Mouse (Mus musculus) heart, adult 2 months (tissue): Measurements from ENCODE around the gene Olfr1489. TPM values are rescaled to one million over a fixed set of nuclear protein-coding genes. Genes with fewer than 3 reads are reported as not detected.
"Not testable (repeated sequence)": the region's sequence is repeated elsewhere in the genome, so short reads cannot be mapped to it uniquely, and the experiment has no call there.

ENCODE experiments used
- DNase-seq, 2 experiments: peaks; one replicate each; pipeline ENCODE4 v3.0.0; 2021
- H3K27ac ChIP-seq: fragments of 200-600 bp; 2 replicates; pipeline ENCODE4 v1.8.1; 2022
- H3K27me3 ChIP-seq: fragments of 200-500 bp; 2 replicates; pipeline ENCODE4 v1.6.1; 2012; ENCODE audit warnings: mild to moderate bottlenecking, low read length, inconsistent platforms, mixed read lengths; ENCODE audit not compliant: control insufficient read depth, insufficient read depth
- H3K36me3 ChIP-seq: fragments of 200-500 bp; 2 replicates; pipeline ENCODE4 v1.6.1; 2012; ENCODE audit warnings: low read length, inconsistent platforms; ENCODE audit not compliant: control insufficient read depth, insufficient read depth
- H3K4me1 ChIP-seq: fragments of 200-500 bp; 2 replicates; pipeline ENCODE4 v1.6.1; 2011; ENCODE audit warnings: low read length; ENCODE audit not compliant: control insufficient read depth, insufficient read depth
- H3K4me3 ChIP-seq: fragments of 200-600 bp; 2 replicates; pipeline ENCODE4 v1.8.1; 2022
- H3K79me2 ChIP-seq: fragments of 200-500 bp; replicated peaks from 2 replicates; pipeline ENCODE4 v1.6.1; 2012; ENCODE audit warnings: mild to moderate bottlenecking, inconsistent platforms, low read length, moderate library complexity, mixed read lengths; ENCODE audit not compliant: control insufficient read depth, insufficient read depth
- H3K9ac ChIP-seq: fragments of 200-500 bp; 2 replicates; pipeline ENCODE4 v1.6.1; 2012; ENCODE audit warnings: low read depth, mild to moderate bottlenecking, control low read depth, inconsistent platforms, low read length, mixed read lengths
- CTCF ChIP-seq: fragments of 200-600 bp; IDR thresholded peaks from 2 replicates; pipeline ENCODE4 v1.8.1; 2022; ENCODE audit warnings: antibody characterized with exemption, mild to moderate bottlenecking, moderate library complexity
- EP300 ChIP-seq: fragments of 200-500 bp; IDR thresholded peaks from 2 replicates; pipeline ENCODE4 v1.6.1; 2011; ENCODE audit warnings: low read depth, low read length, control low read depth; ENCODE audit not compliant: insufficient read depth
- POLR2A ChIP-seq: fragments of 200-500 bp; IDR thresholded peaks from 2 replicates; pipeline ENCODE4 v1.6.1; 2011; ENCODE audit warnings: mild to moderate bottlenecking, low read depth, low read length, control low read depth; ENCODE audit not compliant: insufficient read depth
- WGBS: fragments of 180-500 bp; shearing (Covaris S2); methylation state at CpG from one replicate; pipeline ENCODE4 v1.1.7; 2018; 5-methylcytosine and 5-hydroxymethylcytosine counted together
- intact Hi-C: fragments of 180-260 bp; cut with DNase I; formaldehyde crosslinking; loops from one replicate; pipeline ENCODE4 v1.15.1; 2025
- long read RNA-seq: library from polyadenylated mRNA; stranded (forward); transcript quantifications from one replicate; pipeline ENCODE4 v2.0.0, GENCODE M21; 2021
- microRNA-seq, 2 experiments: library from miRNA; unstranded; fragments of <30 nt; microRNA quantifications; one replicate each; pipeline ENCODE4 v1.2.0; 2021
- polyA plus RNA-seq: library from polyadenylated mRNA; depleted of rRNA; stranded (reverse); fragments of >200 nt; gene quantifications from 2 replicates; pipeline ENCODE4 v1.2.3, GENCODE M21; 2012; rRNA removed
- total RNA-seq, 2 experiments: library from RNA; stranded (reverse); gene quantifications; 2 replicates each; pipeline ENCODE4 v1.2.3; 2021

The Olfr1489 gene
- total RNA-seq (not detected), polyA plus RNA-seq (not detected in 2 replicates)
- long read RNA-seq = 0 reads

DNA sequence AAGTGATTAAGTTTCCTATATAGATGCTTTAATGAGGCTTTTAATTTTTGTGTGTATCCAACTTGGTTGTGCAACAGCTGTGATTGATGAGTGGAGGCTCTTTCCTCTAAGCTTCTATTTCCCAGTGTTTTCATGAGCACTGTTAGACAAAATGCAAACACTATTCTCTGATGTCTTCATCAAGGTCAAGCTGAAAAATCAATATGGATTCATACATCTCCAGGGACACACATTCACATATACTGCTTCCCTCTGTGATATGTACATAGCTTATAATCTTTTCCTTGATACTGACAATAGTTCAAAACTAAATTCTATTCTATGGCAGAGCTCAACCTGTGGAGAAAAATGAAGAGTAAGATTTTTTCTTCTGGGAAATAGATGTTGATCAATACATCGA lies at the start of gene Olfr1489:
Olfr1489 (plus strand) TSS at position 301 of the 400 bp plus-strand sequence.
- no peak for DNase-seq
- Histone ChIP-seq H3K27me3 (no peaks in the 10 kb centered on the region), H3K4me1 (no peaks in the 10 kb centered on the region), H3K79me2 (no peaks in the 10 kb centered on the region), H3K27ac (no peak within 1 kb of the TSS), H3K4me3 (no peak within 1 kb of the TSS), H3K36me3 (no peaks in the 10 kb centered on the region), H3K9ac (no peak within 1 kb of the TSS)
- 67% methylated on average over 1 of the region's 1 CpGs for WGBS
- intact Hi-C loops = no loop called here
- TF ChIP-seq EP300 (no peak), POLR2A (no peak), CTCF (no peak)

DNA sequence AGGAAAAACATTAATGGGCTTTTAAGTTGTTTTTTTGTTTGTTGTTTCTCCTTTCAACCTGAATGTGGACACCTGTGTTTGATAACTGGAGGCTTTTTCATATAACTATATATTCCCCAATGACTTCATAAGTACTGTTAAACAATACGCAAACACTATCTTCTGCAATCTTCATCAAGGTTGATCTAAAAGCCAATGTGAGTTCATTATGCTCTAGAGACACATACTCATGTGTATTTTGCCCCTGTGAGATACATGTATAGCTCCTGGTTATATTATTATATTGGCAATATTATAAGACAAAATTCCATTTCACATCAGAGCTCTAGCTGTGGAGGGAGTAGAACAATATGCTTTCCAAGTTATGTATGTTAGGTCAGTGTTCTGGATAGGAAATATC lies 48.2 kb upstream of the Olfr1489 start, which contains the start of gene Olfr1484:
Olfr1484 (plus strand) TSS at position 301 of the 400 bp plus-strand sequence.
- Histone ChIP-seq H3K27ac (no peak within 1 kb of the TSS), H3K27me3 (no peaks in the 10 kb centered on the region; the same call in 1 of the 2 replicates), H3K9ac (no peak within 1 kb of the TSS), H3K4me1 (no peaks in the 10 kb centered on the region), H3K4me3 (no peak within 1 kb of the TSS), H3K79me2 (no peaks in the 10 kb centered on the region), H3K36me3 (no peaks in the 10 kb centered on the region)
- no peak for DNase-seq
- WGBS = 80% methylated on average over 1 of the region's 1 CpGs
- intact Hi-C loops = no loop called here
- TF ChIP-seq CTCF = no peak
- no peak for TF ChIP-seq POLR2A
- no peak for TF ChIP-seq EP300

DNA sequence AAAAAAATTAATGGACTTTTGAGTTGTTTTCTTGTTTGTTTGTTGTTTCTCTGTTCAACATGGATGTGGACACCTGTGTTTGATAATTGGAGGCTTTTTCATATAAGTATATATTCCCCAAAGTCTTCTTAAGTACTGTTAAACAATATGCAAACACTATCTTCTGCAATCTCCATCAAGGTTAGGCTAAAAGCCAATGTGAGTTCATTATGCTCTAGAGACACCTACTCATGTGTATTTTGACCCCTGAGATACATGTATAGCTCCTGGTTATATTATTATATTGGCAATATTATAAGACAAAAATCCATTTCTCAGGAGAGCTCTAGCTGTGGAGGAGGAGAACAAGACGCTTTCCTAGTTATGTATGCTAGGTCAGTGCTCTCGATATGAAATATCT lies 14.3 kb upstream of the Olfr1489 start, which contains the start of gene Olfr1487:
Olfr1487 (plus strand) TSS at position 301 of the 400 bp plus-strand sequence.
- H3K27ac ChIP-seq, H3K79me2 ChIP-seq, H3K27me3 ChIP-seq, H3K4me3 ChIP-seq, H3K4me1 ChIP-seq, H3K36me3 ChIP-seq, H3K9ac ChIP-seq, intact Hi-C loops, DNase-seq: not testable (repeated sequence)
- 80% methylated on average over 2 of the region's 2 CpGs for WGBS

DNA sequence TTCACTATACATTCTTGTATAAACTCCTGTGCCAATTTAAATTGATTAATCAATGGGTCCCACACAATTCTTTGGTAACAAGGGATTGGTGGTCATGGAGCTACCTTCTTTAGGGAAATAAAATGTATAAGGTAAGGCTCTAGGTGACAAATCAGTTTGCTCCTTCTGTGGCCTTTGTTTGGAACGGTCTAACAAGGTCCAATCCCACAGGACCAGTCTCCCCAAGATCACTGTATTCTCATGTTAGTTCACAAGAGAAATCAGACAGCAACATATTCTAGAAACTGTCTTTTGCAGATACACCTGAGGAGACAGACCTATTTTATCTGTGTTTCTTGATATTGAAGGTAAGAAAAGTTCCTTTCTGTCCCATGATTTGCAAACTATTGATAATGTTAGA lies 19.4 kb downstream of the Olfr1489 start, which contains the start of gene Olfr1490:
Olfr1490 (plus strand) TSS at position 301 of the 400 bp plus-strand sequence.
- Histone ChIP-seq H3K9ac (no peak within 1 kb of the TSS), H3K4me1 (no peaks in the 10 kb centered on the region), H3K27ac (no peak within 1 kb of the TSS), H3K79me2 (no peaks in the 10 kb centered on the region), H3K36me3 (no peaks in the 10 kb centered on the region), H3K27me3 (no peaks in the 10 kb centered on the region), H3K4me3 (no peak within 1 kb of the TSS)
- WGBS = 49% methylated on average over 1 of the region's 1 CpGs
- no peak for TF ChIP-seq CTCF
- TF ChIP-seq EP300 = no peak
- TF ChIP-seq POLR2A = no peak
- intact Hi-C loops = no loop called here
- no peak for DNase-seq

Small RNA genes lying within 50 kb of the gene (microRNA-seq; reads per million reads assigned to microRNA genes)
- gene Gm22323 (0 reads per million in 2 experiments), gene Gm23931 (0 reads per million in 2 experiments)

Other genes starting within 250 kb of the Olfr1489 start
- gene Olfr1469, start 223.8 kb upstream of the Olfr1489 start, total RNA-seq = not detected
- not detected in 2 replicates for gene Olfr1469, start 223.8 kb upstream of the Olfr1489 start, polyA plus RNA-seq
- not detected for gene Olfr1471, start 188.2 kb upstream of the Olfr1489 start, total RNA-seq
- gene Olfr1471, start 188.2 kb upstream of the Olfr1489 start, polyA plus RNA-seq = not detected in 2 replicates
- gene Olfr1472, start 175.5 kb upstream of the Olfr1489 start, total RNA-seq = not detected
- not detected in 2 replicates for gene Olfr1472, start 175.5 kb upstream of the Olfr1489 start, polyA plus RNA-seq
- gene Olfr1474, start 162.1 kb upstream of the Olfr1489 start, total RNA-seq = not detected
- gene Olfr1474, start 162.1 kb upstream of the Olfr1489 start, polyA plus RNA-seq = not detected in 2 replicates
- gene Olfr1475, start 151.4 kb upstream of the Olfr1489 start, total RNA-seq = not detected
- gene Olfr1475, start 151.4 kb upstream of the Olfr1489 start, polyA plus RNA-seq = not detected in 2 replicates
- not detected for gene Olfr1477, start 131.1 kb upstream of the Olfr1489 start, total RNA-seq
- gene Olfr1477, start 131.1 kb upstream of the Olfr1489 start, polyA plus RNA-seq = not detected in 2 replicates
- not detected for gene Olfr1480, start 103.7 kb upstream of the Olfr1489 start, total RNA-seq
- gene Olfr1480, start 103.7 kb upstream of the Olfr1489 start, polyA plus RNA-seq = not detected in 2 replicates
- gene Olfr1484, start 48.1 kb upstream of the Olfr1489 start, total RNA-seq = not detected
- gene Olfr1484, start 48.1 kb upstream of the Olfr1489 start, polyA plus RNA-seq = not detected in 2 replicates
- not detected for gene Olfr1487, start 14.2 kb upstream of the Olfr1489 start, total RNA-seq
- not detected in 2 replicates for gene Olfr1487, start 14.2 kb upstream of the Olfr1489 start, polyA plus RNA-seq
- gene Olfr1490, start 19.5 kb downstream of the Olfr1489 start, total RNA-seq = not detected
- gene Olfr1490, start 19.5 kb downstream of the Olfr1489 start, polyA plus RNA-seq = not detected in 2 replicates
- not detected for gene Olfr1491, start 65.6 kb downstream of the Olfr1489 start, total RNA-seq
- not detected in 2 replicates for gene Olfr1491, start 65.6 kb downstream of the Olfr1489 start, polyA plus RNA-seq
- gene Olfr1493-ps1, start 91.7 kb downstream of the Olfr1489 start, total RNA-seq = not detected
- gene Olfr1493-ps1, start 91.7 kb downstream of the Olfr1489 start, polyA plus RNA-seq = not detected in 2 replicates
- not detected for gene Olfr1494, start 108.1 kb downstream of the Olfr1489 start, total RNA-seq
- gene Olfr1494, start 108.1 kb downstream of the Olfr1489 start, polyA plus RNA-seq = not detected in 2 replicates
- gene Olfr1495, start 133.0 kb downstream of the Olfr1489 start, total RNA-seq = not detected
- not detected in 2 replicates for gene Olfr1495, start 133.0 kb downstream of the Olfr1489 start, polyA plus RNA-seq
- gene Olfr1496, start 146.3 kb downstream of the Olfr1489 start, total RNA-seq = not detected
- not detected in 2 replicates for gene Olfr1496, start 146.3 kb downstream of the Olfr1489 start, polyA plus RNA-seq
- not detected for gene Olfr1497, start 166.6 kb downstream of the Olfr1489 start, total RNA-seq
- not detected in 2 replicates for gene Olfr1497, start 166.6 kb downstream of the Olfr1489 start, polyA plus RNA-seq
- not detected for gene Olfr1499, start 187.8 kb downstream of the Olfr1489 start, total RNA-seq
- not detected in 2 replicates for gene Olfr1499, start 187.8 kb downstream of the Olfr1489 start, polyA plus RNA-seq
- gene Olfr1500, start 198.9 kb downstream of the Olfr1489 start, total RNA-seq = not detected
- not detected in 2 replicates for gene Olfr1500, start 198.9 kb downstream of the Olfr1489 start, polyA plus RNA-seq
- gene Olfr1501, start 219.1 kb downstream of the Olfr1489 start, total RNA-seq = not detected
- gene Olfr1501, start 219.1 kb downstream of the Olfr1489 start, polyA plus RNA-seq = not detected in 2 replicates
- not detected for gene Olfr1502, start 230.2 kb downstream of the Olfr1489 start, total RNA-seq
- not detected in 2 replicates for gene Olfr1502, start 230.2 kb downstream of the Olfr1489 start, polyA plus RNA-seq